Mouse (Mus musculus) liver, embryonic 13.5 days (tissue): Measurements from ENCODE around the gene Cbx1. TPM values are rescaled to one million over a fixed set of nuclear protein-coding genes. Genes with fewer than 3 reads are reported as not detected.
"Not testable (repeated sequence)": the region's sequence is repeated elsewhere in the genome, so short reads cannot be mapped to it uniquely, and the experiment has no call there.

Experiments used
- ATAC-seq: fragments of 200-750 bp; cut with Nextera tagmentation; 2 replicates; pipeline ENCODE4 v1.8.0; 2017; ENCODE audit warnings: low read depth, mild to moderate bottlenecking, moderate number of reproducible peaks, moderate library complexity
- DNase-seq: peaks from one replicate; pipeline ENCODE4 v3.0.0; 2022
- H3K27ac ChIP-seq: fragments of 300-500 bp; sonication (generic); 2 replicates; pipeline ENCODE4 v1.5.1; 2015; ENCODE audit warnings: moderate library complexity, mild to moderate bottlenecking, inconsistent platforms
- H3K27me3 ChIP-seq: fragments of 300-500 bp; sonication (generic); 2 replicates; pipeline ENCODE4 v1.6.1; 2015; ENCODE audit warnings: mild to moderate bottlenecking, inconsistent platforms
- H3K36me3 ChIP-seq: fragments of 300-500 bp; sonication (generic); 2 replicates; pipeline ENCODE4 v1.6.1; 2015; ENCODE audit warnings: mild to moderate bottlenecking, inconsistent platforms
- H3K4me1 ChIP-seq: fragments of 300-500 bp; sonication (generic); replicated peaks from 2 replicates; pipeline ENCODE4 v1.6.1; 2015; ENCODE audit warnings: inconsistent platforms
- H3K4me2 ChIP-seq: fragments of 300-500 bp; sonication (generic); 2 replicates; pipeline ENCODE4 v1.6.1; 2015; ENCODE audit warnings: inconsistent platforms, mild to moderate bottlenecking, moderate library complexity
- H3K4me3 ChIP-seq: fragments of 300-500 bp; sonication (generic); replicated peaks from 2 replicates; pipeline ENCODE4 v1.5.1; 2015; ENCODE audit warnings: mild to moderate bottlenecking, inconsistent platforms
- H3K9ac ChIP-seq: fragments of 300-500 bp; sonication (generic); 2 replicates; pipeline ENCODE4 v1.6.1; 2015; ENCODE audit warnings: mild to moderate bottlenecking, inconsistent platforms
- H3K9me3 ChIP-seq: fragments of 300-500 bp; sonication (generic); replicated peaks from 2 replicates; pipeline ENCODE4 v1.6.1; 2016; ENCODE audit warnings: inconsistent platforms
- WGBS: fragments of 180-500 bp; shearing (Covaris S2); methylation state at CpG from one replicate; pipeline ENCODE4 v1.1.7; 2015; ENCODE audit not compliant: insufficient replicate concordance; 5-methylcytosine and 5-hydroxymethylcytosine counted together
- polyA plus RNA-seq: library from polyadenylated mRNA; unstranded; fragments of >200 nt; fragmentation: Nextera tagmentation; extraction: Ambion mirVana; gene quantifications from 2 replicates; pipeline ENCODE4 v1.2.1, GENCODE M21; 2015

The Cbx1 gene
- polyA plus RNA-seq, 1 experiment from 2014 or later, result 47.5 TPM

DNA sequence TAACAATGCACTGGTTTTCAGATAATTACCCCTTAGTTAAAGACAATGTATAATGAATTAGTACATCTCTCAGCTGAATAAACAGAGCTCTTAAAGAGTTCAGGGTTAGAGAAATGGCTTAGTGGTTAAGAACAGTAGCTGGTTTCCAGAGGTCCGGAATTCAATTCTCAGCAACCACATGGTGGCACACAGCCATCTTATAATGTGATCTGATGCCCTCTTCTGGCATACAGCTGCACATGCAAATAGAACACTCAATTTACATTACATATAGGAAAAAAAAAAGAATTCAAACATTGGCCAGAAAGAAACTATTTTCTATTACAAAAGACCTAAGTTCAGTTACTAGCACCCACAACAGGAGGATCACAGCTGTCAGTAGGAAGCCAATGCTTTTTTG lies 7.7 kb downstream of the Cbx1 start:
- peaks cover 44% of the 10 kb centered on the region for H3K4me1 ChIP-seq
- no peak overlapping the region for H3K9ac ChIP-seq
- no peaks in the 10 kb centered on the region for H3K27me3 ChIP-seq
- H3K4me2 ChIP-seq, result no peak overlapping the region
- ATAC-seq (no peak), DNase-seq (no peak)
- no peak overlapping the region for H3K27ac ChIP-seq
- no peak overlapping the region for H3K4me3 ChIP-seq
- 63% methylated on average over 1 of the region's 1 CpGs for WGBS
- no peaks in the 10 kb centered on the region for H3K9me3 ChIP-seq
- peaks cover 64% of the 10 kb centered on the region for H3K36me3 ChIP-seq

DNA sequence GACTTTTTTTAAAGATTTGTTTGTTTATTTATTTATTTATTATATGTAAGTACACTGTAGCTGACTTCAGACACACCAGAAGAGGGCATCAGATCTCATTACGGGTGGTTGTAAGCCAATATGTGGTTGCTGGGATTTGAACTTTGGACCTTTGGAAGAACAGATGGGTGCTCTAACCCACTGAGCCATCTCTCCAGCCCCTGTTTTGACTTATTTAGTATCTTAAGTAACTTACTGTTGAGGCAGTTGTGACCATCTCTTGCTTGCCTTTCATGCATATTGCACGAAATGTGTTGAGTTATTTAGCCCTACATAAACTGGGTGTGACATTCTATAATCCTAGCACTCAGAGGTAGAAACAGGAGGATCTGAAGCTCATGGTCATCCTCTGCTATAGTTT lies 10.6 kb downstream of the Cbx1 start:
- H3K27me3 ChIP-seq, result no peaks in the 10 kb centered on the region
- no peak overlapping the region for H3K9ac ChIP-seq
- peaks cover 19% of the 10 kb centered on the region for H3K4me1 ChIP-seq
- peaks cover 82% of the 10 kb centered on the region for H3K36me3 ChIP-seq
- H3K9me3 ChIP-seq, result no peaks in the 10 kb centered on the region
- 73% methylated on average over 2 of the region's 2 CpGs for WGBS
- H3K27ac ChIP-seq, result no peak overlapping the region
- no peak overlapping the region for H3K4me3 ChIP-seq
- ATAC-seq (no peak), DNase-seq (no peak)
- H3K4me2 ChIP-seq, result no peak overlapping the region

DNA sequence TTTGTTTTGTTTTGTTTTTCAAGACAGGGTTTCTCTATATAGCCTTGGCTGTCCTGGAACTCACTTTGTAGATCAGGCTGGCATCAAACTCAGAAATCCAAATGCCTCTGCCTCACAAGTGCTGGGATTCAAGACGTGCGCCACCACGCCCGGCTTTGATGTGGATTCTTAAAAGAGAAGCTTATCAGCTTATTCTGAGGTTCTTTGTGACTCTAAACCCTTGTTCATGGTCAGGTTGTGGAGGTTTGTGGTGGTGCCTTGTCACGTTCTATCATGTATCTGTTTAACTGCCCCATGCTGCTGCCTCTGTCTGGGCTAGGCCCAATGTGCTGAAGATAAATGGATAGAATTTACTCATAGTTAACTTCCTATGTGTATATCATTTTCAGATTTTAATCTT lies 16.7 kb downstream of the Cbx1 start:
- 66% methylated on average over 5 of the region's 5 CpGs for WGBS
- Histone ChIP-seq H3K36me3 (peaks cover 95% of the 10 kb centered on the region), H3K4me2 (no peak overlapping the region), H3K9ac (no peak overlapping the region), H3K27ac (no peak overlapping the region), H3K9me3 (no peaks in the 10 kb centered on the region), H3K4me1 (no peaks in the 10 kb centered on the region), H3K27me3 (no peaks in the 10 kb centered on the region), H3K4me3 (no peak overlapping the region)
- no peak for DNase-seq
- ATAC-seq, result no peak

DNA sequence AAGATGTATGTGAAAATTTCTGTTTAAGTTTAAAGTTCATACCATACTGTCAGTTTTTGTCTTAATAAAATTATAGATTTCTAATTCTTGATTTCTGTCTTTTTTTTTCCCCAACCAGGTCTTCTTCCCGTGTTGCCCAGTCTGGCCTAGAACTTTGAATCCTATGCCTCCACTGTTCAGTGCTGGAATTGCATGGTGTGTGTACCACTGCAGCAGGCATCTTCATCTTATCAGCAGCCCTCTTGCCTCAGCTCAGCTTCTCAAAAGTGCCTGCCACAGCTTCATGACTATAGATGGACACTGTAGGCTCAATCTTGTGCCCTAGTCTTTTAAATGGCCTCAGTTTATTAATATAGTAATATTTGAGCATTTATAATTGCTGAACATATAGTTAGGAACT lies 19.1 kb downstream of the Cbx1 start:
- H3K9me3 ChIP-seq, result no peaks in the 10 kb centered on the region
- ATAC-seq (no peak), DNase-seq (no peak)
- WGBS, result 51% methylated on average over 1 of the region's 1 CpGs
- peaks cover 89% of the 10 kb centered on the region for H3K36me3 ChIP-seq
- H3K9ac ChIP-seq, result no peak overlapping the region
- H3K4me2 ChIP-seq, result no peak overlapping the region
- no peaks in the 10 kb centered on the region for H3K4me1 ChIP-seq
- no peak overlapping the region for H3K27ac ChIP-seq
- H3K27me3 ChIP-seq, result no peaks in the 10 kb centered on the region
- H3K4me3 ChIP-seq, result no peak overlapping the region

DNA sequence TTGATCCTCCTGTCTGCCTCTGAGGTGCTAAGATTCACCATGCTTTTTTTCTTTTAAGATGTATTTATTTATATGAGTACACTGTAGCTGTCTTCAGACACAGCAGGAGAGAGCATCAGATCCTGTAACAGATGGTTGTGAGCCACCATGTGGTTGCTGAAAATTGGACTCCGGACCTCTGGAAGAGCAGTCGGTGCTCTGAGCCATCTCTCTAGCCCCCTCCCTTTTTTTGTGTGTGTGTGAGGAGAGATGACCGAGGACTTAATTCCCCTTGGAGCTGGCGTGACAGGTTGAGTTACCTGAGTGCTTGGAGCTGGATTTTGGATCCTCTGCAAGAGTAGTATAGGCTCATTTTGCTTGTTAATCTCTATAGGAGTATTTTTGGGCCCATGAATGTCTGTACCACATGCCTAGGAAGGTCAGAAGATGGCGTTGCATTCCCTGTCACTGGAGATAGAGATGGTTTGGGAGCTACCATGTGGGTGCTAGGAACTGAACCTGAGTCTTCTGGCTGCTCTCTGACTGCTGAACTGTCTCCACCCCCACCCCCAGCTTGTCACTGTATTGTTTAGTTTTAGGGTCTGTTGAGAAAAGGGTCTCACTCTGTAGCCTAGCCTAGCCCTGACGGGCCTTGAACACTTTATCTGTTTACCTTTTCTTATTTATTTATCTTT lies 20.8 kb downstream of the Cbx1 start:
- 84% methylated on average over 6 of the region's 6 CpGs for WGBS

DNA sequence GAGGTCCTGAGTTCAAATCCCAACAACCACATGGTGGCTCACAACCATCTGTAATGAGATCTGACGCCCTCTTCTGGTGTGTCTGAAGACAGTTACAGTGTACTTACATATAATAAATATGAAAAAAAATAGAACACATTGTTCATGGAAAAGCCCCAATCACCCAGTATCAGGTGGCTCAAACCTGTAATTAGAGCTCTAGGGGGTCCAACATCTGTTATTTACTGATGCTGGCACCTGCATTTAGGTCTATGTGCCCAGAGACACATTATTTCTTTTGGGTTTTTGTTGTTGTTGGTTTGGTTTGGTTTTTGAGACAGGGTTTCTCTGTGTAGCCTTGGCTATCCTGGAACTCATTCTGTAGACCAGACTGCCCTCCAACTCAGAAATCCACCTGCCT lies 22.3 kb downstream of the Cbx1 start:
- H3K36me3 ChIP-seq, result peaks cover 72% of the 10 kb centered on the region
- not testable (repeated sequence) for ATAC-seq, H3K27ac ChIP-seq, H3K27me3 ChIP-seq, H3K4me3 ChIP-seq, H3K4me1 ChIP-seq, H3K4me2 ChIP-seq, H3K9me3 ChIP-seq, H3K9ac ChIP-seq, DNase-seq
- 70% methylated on average over 1 of the region's 1 CpGs for WGBS

More for the DNA sequence above, 20.8 kb downstream of the Cbx1 start:
- Histone ChIP-seq H3K9me3 (no peaks in the 10 kb centered on the region), H3K4me3 (no peak overlapping the region), H3K4me1 (no peaks in the 10 kb centered on the region), H3K9ac (no peak overlapping the region), H3K4me2 (no peak overlapping the region), H3K36me3 (peaks cover 81% of the 10 kb centered on the region), H3K27ac (no peak overlapping the region), H3K27me3 (no peaks in the 10 kb centered on the region)
- no peak for DNase-seq
- ATAC-seq, result 0 out of 2 replicates have a peak, but pooled peaks have one; percentile 12

DNA sequence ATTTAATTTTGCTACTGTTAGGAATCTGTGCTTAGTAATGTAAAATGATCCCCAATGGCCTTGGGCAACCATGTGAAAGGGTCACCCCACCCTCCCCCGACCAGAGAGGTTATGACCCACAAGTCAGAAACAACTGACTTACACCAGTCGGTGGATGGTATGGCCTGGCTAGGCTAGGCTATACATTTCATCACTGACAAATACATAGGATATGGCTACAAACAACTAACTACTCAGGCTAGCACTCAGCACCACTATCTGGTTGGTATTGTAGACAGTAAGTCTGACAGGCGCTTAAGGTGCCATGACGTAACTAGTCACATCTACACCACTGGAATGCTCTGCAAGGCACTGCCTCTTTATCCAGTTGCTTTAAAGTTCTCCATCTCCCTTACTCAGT lies 24.5 kb downstream of the Cbx1 start:
- Histone ChIP-seq H3K27me3 (no peaks in the 10 kb centered on the region), H3K4me2 (no peak overlapping the region), H3K36me3 (peaks cover 77% of the 10 kb centered on the region), H3K4me3 (no peak overlapping the region), H3K27ac (no peak overlapping the region), H3K9me3 (no peaks in the 10 kb centered on the region), H3K9ac (no peak overlapping the region), H3K4me1 (no peaks in the 10 kb centered on the region)
- WGBS, result 86% methylated on average over 4 of the region's 4 CpGs
- no peak for DNase-seq
- ATAC-seq, result no peak

DNA sequence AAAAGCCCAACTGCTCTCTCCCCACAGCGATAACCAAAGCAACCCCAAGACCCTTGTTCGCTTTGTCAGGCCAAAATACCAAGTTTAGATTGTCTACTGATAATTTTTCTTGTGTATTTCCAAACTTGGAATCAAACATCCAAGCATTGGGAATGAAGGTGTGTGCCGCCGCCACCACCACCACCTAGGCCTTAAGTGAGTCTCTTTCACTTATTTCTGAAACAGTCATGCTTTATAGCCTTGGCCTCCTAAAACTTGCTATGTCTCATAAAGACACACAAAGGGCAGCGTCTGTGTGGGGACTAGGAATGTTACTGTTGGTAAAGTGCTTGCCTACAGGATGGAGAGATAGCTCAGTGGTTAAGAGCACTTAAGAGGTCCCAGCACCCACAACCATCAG lies 25.0 kb downstream of the Cbx1 start:
- Histone ChIP-seq H3K9me3 (no peaks in the 10 kb centered on the region), H3K27ac (no peak overlapping the region), H3K4me2 (no peak overlapping the region), H3K27me3 (no peaks in the 10 kb centered on the region), H3K9ac (no peak overlapping the region), H3K4me3 (no peak overlapping the region), H3K36me3 (peaks cover 77% of the 10 kb centered on the region), H3K4me1 (no peaks in the 10 kb centered on the region)
- WGBS, result 87% methylated on average over 5 of the region's 5 CpGs
- no peak for DNase-seq
- no peak for ATAC-seq

DNA sequence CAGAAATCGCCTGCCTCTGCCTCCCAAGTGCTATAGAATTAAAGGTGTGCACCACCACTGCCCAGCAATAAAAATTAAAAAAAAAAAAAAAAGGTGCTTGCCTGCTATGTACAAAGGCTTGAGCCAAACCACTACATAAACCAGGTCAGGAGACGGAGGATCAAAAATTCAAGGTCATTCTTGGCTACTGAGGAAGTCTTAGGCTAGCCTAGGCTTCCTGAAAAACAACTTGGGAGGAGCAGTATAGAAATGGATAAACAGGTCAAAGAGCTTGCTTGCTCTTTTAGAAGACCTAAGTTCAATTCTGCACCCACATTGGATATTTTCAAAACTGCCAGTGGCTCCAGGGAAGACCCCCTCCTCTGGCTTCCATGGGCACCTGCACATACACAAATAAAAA lies 25.5 kb downstream of the Cbx1 start:
- ATAC-seq (no peak), DNase-seq (no peak)
- no peaks in the 10 kb centered on the region for H3K4me1 ChIP-seq
- H3K9me3 ChIP-seq, result no peaks in the 10 kb centered on the region
- H3K36me3 ChIP-seq, result peaks cover 77% of the 10 kb centered on the region
- no peak overlapping the region for H3K4me2 ChIP-seq
- no peak overlapping the region for H3K9ac ChIP-seq
- WGBS, result 74% methylated on average over 2 of the region's 2 CpGs
- no peaks in the 10 kb centered on the region for H3K27me3 ChIP-seq
- H3K4me3 ChIP-seq, result no peak overlapping the region
- H3K27ac ChIP-seq, result no peak overlapping the region

DNA sequence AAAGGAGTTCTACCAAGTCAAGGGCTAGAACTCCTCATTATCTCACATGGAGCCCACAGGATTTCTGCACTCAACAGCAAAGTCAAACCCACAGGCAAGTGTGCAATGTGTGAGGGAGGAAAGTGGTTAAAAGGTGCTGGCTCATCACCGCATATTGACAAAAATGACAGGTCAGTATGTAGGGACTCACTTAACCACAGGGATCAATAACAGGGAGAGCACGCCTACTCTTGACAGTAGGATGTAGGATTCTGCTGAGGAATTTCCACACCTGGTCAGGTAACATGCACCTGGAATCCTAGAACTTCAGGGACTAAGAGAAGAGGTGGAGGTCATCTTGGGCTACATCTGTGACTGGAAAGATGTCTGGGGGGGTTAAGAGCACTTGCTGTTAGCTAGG lies 27.0 kb downstream of the Cbx1 start:
- DNase-seq, result no peak
- Histone ChIP-seq H3K4me3 (no peak overlapping the region), H3K36me3 (peaks cover 77% of the 10 kb centered on the region), H3K9ac (no peak overlapping the region), H3K27ac (no peak overlapping the region), H3K9me3 (no peaks in the 10 kb centered on the region), H3K4me2 (no peak overlapping the region), H3K4me1 (no peaks in the 10 kb centered on the region), H3K27me3 (no peaks in the 10 kb centered on the region)
- no peak for ATAC-seq
- WGBS, result 83% methylated on average over 2 of the region's 2 CpGs

DNA sequence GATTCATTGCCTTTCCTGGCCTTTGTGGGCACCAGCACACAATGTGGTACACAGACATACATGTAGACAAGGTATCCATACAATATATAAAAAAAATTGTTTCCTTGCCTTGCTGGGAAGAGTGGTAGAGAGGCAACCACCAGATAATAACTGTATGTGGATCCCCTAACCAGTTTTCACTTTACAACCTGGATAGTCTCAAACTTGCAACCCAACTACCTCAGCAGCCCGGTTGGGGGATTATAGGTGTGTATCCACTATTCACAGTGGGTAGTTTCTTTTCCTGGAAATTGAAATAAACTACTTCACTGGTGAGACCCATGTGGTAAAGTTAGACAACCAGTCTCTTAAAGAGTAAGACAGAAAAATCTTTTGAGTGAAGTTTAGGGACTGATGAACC lies 27.6 kb downstream of the Cbx1 start:
- Histone ChIP-seq H3K4me3 (no peak overlapping the region), H3K36me3 (peaks cover 77% of the 10 kb centered on the region), H3K27ac (no peak overlapping the region), H3K9me3 (no peaks in the 10 kb centered on the region), H3K9ac (no peak overlapping the region), H3K4me2 (no peak overlapping the region), H3K4me1 (no peaks in the 10 kb centered on the region), H3K27me3 (no peaks in the 10 kb centered on the region)
- no peak for ATAC-seq
- no peak for DNase-seq
- WGBS, result 86% methylated on average over 1 of the region's 1 CpGs

DNA sequence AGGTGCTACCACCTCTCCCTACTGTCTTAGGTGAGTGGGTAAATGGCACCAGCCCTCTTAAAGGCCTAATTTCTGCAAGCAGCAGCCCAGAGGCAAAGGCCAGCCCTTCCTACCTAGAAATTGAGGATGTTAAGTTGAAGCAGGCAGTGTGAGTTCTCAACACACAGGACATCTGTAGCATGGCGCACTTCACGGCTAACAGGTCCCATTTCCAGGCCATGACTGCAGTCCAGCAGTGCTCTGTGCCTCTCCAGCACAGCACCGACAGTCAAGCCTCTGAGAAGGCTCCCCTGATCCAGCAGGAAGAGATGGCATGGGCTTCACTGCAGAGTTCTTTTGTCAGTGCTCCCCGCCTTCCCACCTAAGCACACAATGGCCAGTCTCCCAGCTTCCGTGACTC lies 28.1 kb downstream of the Cbx1 start:
- Histone ChIP-seq H3K4me1 (peaks cover 3% of the 10 kb centered on the region; the same call in 1 of the 2 replicates), H3K27me3 (no peaks in the 10 kb centered on the region), H3K9me3 (no peaks in the 10 kb centered on the region), H3K9ac (no peak overlapping the region), H3K4me2 (no peak overlapping the region), H3K36me3 (peaks cover 78% of the 10 kb centered on the region), H3K27ac (no peak overlapping the region), H3K4me3 (no peak overlapping the region)
- 84% methylated on average over 5 of the region's 5 CpGs for WGBS
- DNase-seq (no peak), ATAC-seq (no peak)
